Mouse (Mus musculus) midbrain, embryonic 10.5 days (tissue): Measurements from ENCODE around the gene Hsf2bp. TPM values are rescaled to one million over a fixed set of nuclear protein-coding genes. Genes with fewer than 3 reads are reported as not detected.

Experiments
- DNase-seq: peaks from one replicate; pipeline ENCODE4 v3.0.0-alpha.2; 2017; ENCODE audit warnings: low spot score
- H3K27ac ChIP-seq: fragments of 300-500 bp; sonication (generic); replicated peaks from 2 replicates; pipeline ENCODE4 v1.5.1; 2016; ENCODE audit warnings: mild to moderate bottlenecking
- H3K27me3 ChIP-seq: fragments of 300-500 bp; sonication (generic); 2 replicates; pipeline ENCODE4 v1.6.1; 2016; ENCODE audit warnings: low read depth, mild to moderate bottlenecking; ENCODE audit not compliant: poor library complexity, severe bottlenecking
- H3K36me3 ChIP-seq: fragments of 300-500 bp; sonication (generic); 2 replicates; pipeline ENCODE4 v1.6.1; 2016; ENCODE audit warnings: mild to moderate bottlenecking, moderate library complexity
- H3K4me1 ChIP-seq: fragments of 300-500 bp; sonication (generic); 2 replicates; pipeline ENCODE4 v1.6.1; 2016
- H3K4me3 ChIP-seq: fragments of 300-500 bp; sonication (generic); 2 replicates; pipeline ENCODE4 v1.5.1; 2016; ENCODE audit warnings: mild to moderate bottlenecking, moderate library complexity
- H3K9me3 ChIP-seq: fragments of 300-500 bp; sonication (generic); replicated peaks from 2 replicates; pipeline ENCODE4 v1.6.1; 2016; ENCODE audit warnings: mild to moderate bottlenecking
- WGBS: fragments of 180-500 bp; shearing (Covaris S2); methylation state at CpG from one replicate; pipeline ENCODE4 v1.1.7; 2016; 5-methylcytosine and 5-hydroxymethylcytosine counted together
- polyA plus RNA-seq: library from polyadenylated mRNA; unstranded; fragments of >200 nt; fragmentation: Nextera tagmentation; extraction: Ambion mirVana; gene quantifications from 2 replicates; pipeline ENCODE4 v1.2.1, GENCODE M21; 2016

The Hsf2bp gene
- polyA plus RNA-seq, 1 experiment from 2014 or later = 0.68 TPM

DNA sequence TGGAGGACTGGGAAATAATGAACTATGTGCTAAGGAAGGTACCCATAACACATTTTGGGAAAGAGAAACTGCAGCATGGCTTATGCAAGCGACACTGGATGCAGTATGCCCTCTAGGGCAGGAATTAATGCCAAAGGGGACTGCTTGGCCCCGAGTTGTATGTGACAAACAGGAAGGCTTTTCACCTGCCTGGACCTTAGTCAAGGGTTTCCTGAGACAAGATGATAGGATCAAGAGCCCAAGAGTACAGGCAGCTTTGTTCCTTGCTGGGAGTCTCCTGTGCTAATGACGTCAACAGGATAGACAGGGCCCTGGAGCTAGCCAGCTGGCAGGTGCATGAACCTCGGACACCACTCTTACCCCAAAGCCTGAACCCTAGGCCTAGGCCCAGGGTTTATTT lies 95.5 kb downstream of the Hsf2bp start:
- DNase-seq = no peak
- Histone ChIP-seq H3K27ac (no peak overlapping the region), H3K9me3 (no peaks in the 10 kb centered on the region), H3K27me3 (no peaks in the 10 kb centered on the region), H3K4me3 (no peak overlapping the region), H3K4me1 (peaks cover 17% of the 10 kb centered on the region), H3K36me3 (no peaks in the 10 kb centered on the region)
- 85% methylated on average over 4 of the region's 4 CpGs for WGBS

DNA sequence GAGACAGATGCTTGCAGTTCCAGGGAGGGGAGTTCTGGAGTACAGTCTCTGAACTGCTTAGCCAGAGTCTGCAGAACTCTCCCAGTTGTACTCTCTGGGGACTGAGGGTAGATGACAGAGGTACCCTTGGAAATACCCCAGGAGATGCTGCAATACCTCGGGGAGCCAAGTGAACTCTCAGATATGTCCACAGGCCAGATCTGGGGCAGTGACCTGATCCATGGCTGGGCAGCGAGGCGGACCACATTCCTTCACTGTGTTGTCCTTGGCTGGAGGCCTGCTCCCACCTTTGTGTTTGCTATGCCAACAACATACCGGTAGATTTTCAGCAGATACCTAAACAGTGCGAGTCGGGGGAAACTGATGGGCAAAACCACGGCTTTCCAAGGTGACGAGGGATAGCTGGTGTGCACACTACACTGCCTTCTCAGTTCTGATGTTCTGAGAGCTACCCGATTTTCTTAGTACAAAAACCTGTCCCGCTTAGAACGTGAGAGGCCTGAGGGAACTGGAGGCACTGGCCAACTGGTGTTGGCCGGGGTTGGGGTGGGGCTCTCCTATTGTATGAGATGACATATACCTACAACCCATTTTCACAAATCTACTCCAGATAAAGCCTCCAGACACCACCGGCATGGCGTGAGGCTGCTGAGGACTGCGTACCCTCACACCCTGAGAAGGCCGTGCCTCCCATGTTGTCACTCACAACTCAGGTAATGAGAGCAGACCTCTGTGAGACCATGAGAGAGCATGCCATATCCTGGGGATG lies 96.7 kb downstream of the Hsf2bp start:
- H3K27ac ChIP-seq = no peak overlapping the region
- no peak overlapping the region for H3K4me3 ChIP-seq

DNA sequence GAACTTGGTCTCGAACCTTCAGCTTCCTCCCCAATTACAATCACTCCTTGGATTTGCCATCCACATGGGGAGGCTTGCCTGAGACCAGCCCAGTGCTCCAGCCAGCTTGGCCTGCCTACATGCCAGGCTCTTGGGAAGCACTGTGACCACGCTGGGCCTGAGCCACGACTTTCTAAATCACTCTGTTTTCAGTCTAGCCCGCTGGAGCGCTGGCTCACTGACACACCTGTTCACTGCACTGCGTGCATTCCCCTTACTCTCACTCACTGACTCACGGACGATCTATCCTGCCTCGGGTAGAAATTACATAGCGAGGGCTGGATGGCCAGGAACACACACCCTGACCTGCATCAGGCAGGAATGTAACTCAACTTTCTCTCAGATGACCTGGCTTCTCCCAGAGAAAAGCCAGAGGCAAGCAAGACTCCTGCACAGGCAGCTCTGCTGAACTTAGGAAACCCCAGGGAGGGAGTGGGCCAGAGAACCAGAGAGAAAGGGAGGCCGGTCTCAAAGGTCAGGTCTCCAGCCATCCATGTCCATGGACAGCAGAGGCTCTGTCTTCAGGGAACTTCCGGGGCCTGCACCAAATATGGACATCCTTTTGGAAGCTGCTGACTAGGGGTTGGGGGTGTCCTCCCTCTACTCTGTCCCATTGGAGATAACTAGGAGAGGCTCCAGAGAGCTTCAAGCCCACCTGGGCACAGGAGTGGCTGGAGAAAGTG lies 97.4 kb downstream of the Hsf2bp start:
- Histone ChIP-seq H3K4me1 (peaks cover 17% of the 10 kb centered on the region), H3K9me3 (no peaks in the 10 kb centered on the region), H3K27ac (no peak overlapping the region), H3K36me3 (no peaks in the 10 kb centered on the region), H3K4me3 (no peak overlapping the region), H3K27me3 (no peaks in the 10 kb centered on the region)
- WGBS = 83% methylated on average over 12 of the region's 12 CpGs
- no peak for DNase-seq

More for the DNA sequence above, 96.7 kb downstream of the Hsf2bp start:
- peaks cover 17% of the 10 kb centered on the region for H3K4me1 ChIP-seq
- no peaks in the 10 kb centered on the region for H3K9me3 ChIP-seq
- no peaks in the 10 kb centered on the region for H3K27me3 ChIP-seq
- no peak for DNase-seq
- WGBS = 84% methylated on average over 16 of the region's 16 CpGs
- H3K36me3 ChIP-seq = no peaks in the 10 kb centered on the region

DNA sequence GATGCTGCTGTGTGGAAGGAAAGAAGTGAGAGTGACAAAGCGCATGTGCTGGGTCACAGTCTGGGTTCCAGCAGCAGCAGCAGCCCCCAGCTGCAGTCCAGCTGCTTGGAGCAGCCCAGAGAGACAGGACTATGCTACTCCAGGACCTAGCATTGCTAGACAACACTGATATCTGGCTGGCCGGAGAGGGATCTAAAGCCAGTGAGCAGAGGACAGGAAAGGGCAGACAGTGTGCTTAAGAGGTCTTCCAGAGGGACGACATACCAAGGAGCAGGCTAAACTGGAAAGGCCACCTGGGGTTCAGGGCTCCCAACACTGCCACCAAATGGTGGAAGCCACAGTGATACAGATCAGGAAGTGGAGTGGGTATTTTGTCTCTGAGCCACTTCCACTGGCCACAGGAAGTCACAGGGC lies 99.0 kb downstream of the Hsf2bp start:
- DNase-seq = no peak
- Histone ChIP-seq H3K4me3 (no peak overlapping the region), H3K27ac (peak overlapping the region; percentile 29; the same call in 1 of the 2 replicates), H3K27me3 (no peaks in the 10 kb centered on the region), H3K9me3 (no peaks in the 10 kb centered on the region), H3K4me1 (peaks cover 20% of the 10 kb centered on the region), H3K36me3 (no peaks in the 10 kb centered on the region)
- 45% methylated on average over 3 of the region's 3 CpGs for WGBS

DNA sequence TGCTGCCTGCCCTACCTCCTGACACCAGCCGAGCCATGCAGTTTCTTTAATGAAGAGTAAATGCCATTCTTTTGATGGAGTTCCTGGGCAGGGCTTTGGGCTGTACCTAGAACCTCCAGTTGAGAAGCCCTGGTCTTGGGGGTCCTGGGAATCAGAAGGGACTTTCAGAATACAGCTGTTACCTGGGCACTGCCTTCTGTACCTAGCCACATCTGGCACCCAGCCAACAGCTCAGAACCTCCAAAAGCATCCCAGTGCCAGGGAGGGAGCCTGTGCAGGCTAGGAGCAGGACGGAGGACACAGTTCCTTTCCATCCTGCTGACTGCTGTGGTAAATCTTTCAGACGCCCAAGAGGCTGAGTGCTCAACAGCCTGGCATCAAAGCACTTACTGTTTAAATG lies 100.3 kb downstream of the Hsf2bp start:
- no peaks in the 10 kb centered on the region for H3K36me3 ChIP-seq

DNA sequence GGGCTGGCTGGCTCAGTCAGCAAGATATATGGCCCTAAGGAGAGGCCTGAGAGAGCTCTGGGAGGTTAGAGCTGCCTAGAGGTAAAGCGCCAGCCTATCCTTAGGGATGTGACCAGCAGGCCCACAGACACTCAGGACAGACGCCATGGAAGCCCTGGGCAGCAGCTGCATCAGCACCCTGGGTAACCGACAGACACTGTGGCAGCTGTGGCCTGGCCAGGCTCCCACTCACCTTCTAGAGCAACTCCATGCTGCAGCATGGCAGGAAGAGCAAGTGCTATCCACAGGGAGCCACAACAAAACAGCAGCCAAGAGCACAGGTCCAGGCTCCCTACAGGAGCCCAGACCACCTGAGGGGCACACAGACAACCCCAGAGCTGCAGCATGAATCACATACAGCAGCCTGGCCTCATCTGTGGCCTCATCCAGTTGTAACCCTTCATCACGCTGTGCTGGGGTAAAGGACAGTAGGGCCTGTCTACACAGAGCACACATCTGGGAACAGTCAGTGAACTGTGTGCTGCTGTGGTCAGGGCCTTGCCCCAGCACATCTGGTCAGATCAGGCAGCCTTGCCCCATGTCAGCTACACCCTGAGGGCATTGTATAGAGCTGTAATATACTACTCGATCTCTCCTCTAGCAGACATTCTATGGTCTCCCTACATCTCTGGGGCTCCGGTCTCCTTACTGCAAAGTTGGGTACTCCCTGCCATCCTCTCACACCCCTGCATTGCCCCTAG lies 100.9 kb downstream of the Hsf2bp start:
- 77% methylated on average over 6 of the region's 6 CpGs for WGBS
- no peaks in the 10 kb centered on the region for H3K27me3 ChIP-seq
- no peaks in the 10 kb centered on the region for H3K9me3 ChIP-seq
- no peak for DNase-seq
- H3K27ac ChIP-seq = no peak overlapping the region
- no peak overlapping the region for H3K4me3 ChIP-seq
- H3K4me1 ChIP-seq = peaks cover 30% of the 10 kb centered on the region
- no peaks in the 10 kb centered on the region for H3K36me3 ChIP-seq

More for the DNA sequence above, 100.3 kb downstream of the Hsf2bp start:
- Histone ChIP-seq H3K4me3 (no peak overlapping the region), H3K9me3 (no peaks in the 10 kb centered on the region), H3K4me1 (peaks cover 24% of the 10 kb centered on the region), H3K27me3 (no peaks in the 10 kb centered on the region), H3K27ac (no peak overlapping the region)
- no peak for DNase-seq
- 69% methylated on average over 3 of the region's 3 CpGs for WGBS

DNA sequence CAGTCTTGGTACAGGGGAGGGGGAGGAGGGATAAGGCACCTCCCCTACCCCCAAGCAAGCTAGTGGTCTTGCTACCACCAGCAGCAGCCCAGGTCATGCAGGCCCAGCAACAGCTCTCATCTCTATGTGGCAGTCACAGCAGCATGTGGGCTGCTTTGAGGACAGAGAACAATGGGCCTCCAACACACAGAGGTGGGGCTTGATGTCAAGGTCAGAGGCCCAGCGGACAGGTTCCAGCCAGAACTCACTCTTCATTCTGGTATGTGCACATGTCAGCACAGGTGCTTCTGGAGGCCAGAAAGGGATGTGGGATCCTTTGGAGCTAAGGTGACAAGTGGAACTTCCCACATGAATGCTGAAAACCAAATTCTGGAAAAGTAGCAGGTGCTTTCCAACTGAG lies 102.2 kb downstream of the Hsf2bp start:
- H3K9me3 ChIP-seq = no peaks in the 10 kb centered on the region
- H3K36me3 ChIP-seq = no peaks in the 10 kb centered on the region
- no peak overlapping the region for H3K27ac ChIP-seq
- peaks cover 41% of the 10 kb centered on the region for H3K4me1 ChIP-seq
- 91% methylated on average over 1 of the region's 1 CpGs for WGBS
- no peak for DNase-seq
- no peaks in the 10 kb centered on the region for H3K27me3 ChIP-seq
- no peak overlapping the region for H3K4me3 ChIP-seq

DNA sequence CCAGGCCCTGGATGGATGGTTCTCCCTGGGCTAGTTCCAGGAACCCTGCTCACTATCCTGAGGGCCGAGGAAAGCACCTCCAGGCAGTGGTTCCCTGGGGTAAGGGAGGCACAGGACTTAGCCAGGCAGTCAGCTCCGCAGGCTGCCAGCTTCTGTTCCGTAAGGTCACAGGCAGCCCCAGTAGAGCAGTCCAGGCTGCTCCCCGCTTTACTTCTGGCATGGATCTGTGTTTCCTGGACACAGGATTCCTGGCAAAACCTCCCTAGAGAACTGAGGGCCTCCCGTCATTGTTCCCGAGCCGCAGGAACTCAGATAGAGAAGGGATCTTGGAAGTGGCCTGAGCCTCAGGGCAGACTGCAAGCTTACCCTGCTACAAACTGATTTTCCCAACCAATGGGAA lies 104.7 kb downstream of the Hsf2bp start:
- Histone ChIP-seq H3K27ac (peak overlapping the region; percentile 75), H3K36me3 (no peaks in the 10 kb centered on the region), H3K9me3 (no peaks in the 10 kb centered on the region), H3K4me1 (peaks cover 34% of the 10 kb centered on the region), H3K4me3 (no peak overlapping the region), H3K27me3 (no peaks in the 10 kb centered on the region)
- 43% methylated on average over 7 of the region's 7 CpGs for WGBS
- no peak for DNase-seq

DNA sequence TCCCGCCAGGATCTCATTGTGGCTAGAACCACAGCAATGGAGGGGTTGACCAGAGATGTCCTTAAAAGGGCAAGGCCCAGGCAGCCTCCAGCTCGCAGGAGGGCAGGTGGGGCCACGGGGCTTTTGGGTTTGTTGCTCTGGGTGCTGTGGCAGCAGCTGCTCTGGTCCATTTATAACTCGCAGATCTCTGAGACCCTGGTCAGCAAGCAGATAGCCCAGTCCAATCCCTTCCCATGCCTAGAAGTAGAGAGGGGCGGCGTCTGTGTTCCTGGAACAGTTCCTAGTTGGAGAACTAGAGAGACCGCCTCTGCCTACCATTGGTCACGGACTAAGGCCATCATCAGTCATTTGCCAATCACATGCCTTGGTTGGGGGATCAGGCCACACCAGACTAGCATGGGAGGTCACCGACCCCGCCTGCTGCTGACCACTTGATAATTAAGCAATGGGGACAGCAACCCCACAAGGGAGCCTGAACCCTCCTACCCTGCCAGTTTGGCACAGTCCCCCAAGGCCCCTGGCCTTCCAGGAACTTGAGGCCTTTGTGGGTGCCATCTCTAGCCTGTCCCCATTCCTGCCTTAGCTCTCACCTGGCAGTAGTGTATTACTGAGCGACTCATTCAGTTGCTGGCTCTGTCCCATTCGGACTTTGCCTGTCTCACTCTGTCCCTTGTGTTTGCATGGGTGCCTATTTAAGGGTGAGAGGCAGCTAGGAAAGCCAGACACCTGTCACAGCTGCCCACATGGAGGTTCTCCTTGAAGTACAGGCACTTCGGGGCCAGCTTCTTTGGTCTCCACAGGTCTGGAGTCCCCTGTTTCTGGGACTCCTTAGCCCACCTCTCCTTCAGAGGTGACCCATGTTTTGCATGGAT lies 106.1 kb downstream of the Hsf2bp start:
- peak; percentile 66 for DNase-seq
- Histone ChIP-seq H3K27ac (peak overlapping the region; percentile 80), H3K4me3 (no peak overlapping the region), H3K36me3 (no peaks in the 10 kb centered on the region), H3K4me1 (peaks cover 34% of the 10 kb centered on the region), H3K9me3 (no peaks in the 10 kb centered on the region), H3K27me3 (no peaks in the 10 kb centered on the region)
- 59% methylated on average over 13 of the region's 13 CpGs for WGBS

DNA sequence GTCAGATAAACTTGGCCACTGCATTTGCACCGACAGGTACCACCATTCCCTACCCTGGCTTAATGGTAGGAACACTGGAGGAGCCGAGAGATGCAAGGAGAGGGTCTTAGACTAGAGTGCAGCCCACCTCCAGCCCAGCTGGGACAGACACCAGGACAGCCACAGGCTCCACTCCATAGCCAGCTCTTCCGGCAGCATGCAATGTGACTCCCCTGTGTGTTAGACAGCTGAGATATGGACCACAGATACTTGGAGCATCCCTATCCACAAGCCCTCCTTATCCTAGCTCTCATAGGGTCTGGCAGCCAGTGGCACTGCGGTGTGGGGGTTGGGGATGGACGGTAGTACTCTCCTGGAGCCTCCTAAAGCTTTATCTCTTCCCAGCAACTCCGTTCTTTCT lies 107.1 kb downstream of the Hsf2bp start:
- Histone ChIP-seq H3K36me3 (no peaks in the 10 kb centered on the region), H3K9me3 (no peaks in the 10 kb centered on the region), H3K27me3 (no peaks in the 10 kb centered on the region), H3K4me3 (no peak overlapping the region), H3K4me1 (peaks cover 38% of the 10 kb centered on the region), H3K27ac (peak overlapping the region; percentile 80; the same call in 1 of the 2 replicates)
- no peak for DNase-seq
- 91% methylated on average over 6 of the region's 6 CpGs for WGBS

DNA sequence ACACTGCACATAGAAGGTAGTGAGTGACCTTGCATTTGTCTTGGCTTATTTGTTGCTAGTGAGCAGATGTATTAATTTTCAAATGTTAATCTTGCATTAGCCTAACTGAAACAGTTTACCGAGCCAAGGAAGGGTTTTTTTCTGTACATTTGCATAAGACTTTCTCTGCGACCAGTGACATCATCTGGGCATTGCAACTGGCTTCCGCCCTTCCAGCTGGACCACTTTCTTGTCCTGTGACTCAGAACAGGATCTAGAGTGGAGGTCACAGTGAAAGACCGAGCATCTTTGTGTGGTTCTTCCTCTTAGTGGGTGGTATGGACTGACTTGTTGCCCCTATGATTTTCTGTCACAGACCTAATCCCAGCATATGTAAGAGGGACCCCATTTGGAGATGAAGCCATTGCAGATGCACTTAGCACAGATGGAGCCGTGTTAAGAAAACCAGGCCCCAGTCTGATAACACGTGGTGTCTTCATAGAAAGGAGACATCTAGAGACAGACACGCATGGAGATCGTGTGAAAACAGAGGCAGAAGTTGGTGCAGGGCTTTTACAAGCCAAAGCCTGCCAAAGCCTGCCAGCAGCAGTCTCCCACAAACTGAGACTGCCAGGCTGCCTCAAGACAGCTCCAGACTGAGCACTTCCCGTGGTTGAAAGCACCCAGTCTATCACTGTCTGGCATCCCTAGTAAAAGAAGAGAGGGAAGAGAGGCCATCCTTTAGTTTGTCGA lies 108.1 kb downstream of the Hsf2bp start:
- Histone ChIP-seq H3K36me3 (no peaks in the 10 kb centered on the region), H3K4me3 (no peak overlapping the region), H3K27ac (no peak overlapping the region), H3K27me3 (no peaks in the 10 kb centered on the region), H3K9me3 (no peaks in the 10 kb centered on the region), H3K4me1 (peaks cover 40% of the 10 kb centered on the region)
- DNase-seq = no peak
- 89% methylated on average over 10 of the region's 10 CpGs for WGBS
